Mouse (Mus musculus) lung, postnatal 0 days (tissue): ENCODE measurements around the gene Zfp212. TPM values are rescaled to one million over a fixed set of nuclear protein-coding genes. Genes with fewer than 3 reads are reported as not detected.
A peak's percentile ranks its signal among the peaks of the same experiment; 100 is the strongest.

ENCODE experiments used
- ATAC-seq: fragments of 200-750 bp; cut with Nextera tagmentation; 2 replicates; pipeline ENCODE4 v1.8.0; 2017; ENCODE audit warnings: moderate library complexity
- DNase-seq: peaks from one replicate; pipeline ENCODE4 v3.0.0-alpha.2; 2016; ENCODE audit warnings: low spot score
- H3K27ac ChIP-seq: fragments of 300-500 bp; sonication (generic); 2 replicates; pipeline ENCODE4 v1.5.1; 2014; ENCODE audit warnings: antibody characterized with exemption, mild to moderate bottlenecking, low read length, mixed read lengths
- H3K27me3 ChIP-seq: fragments of 300-500 bp; sonication (generic); replicated peaks from 2 replicates; pipeline ENCODE4 v1.6.1; 2014; ENCODE audit warnings: low read length, mixed read lengths; ENCODE audit not compliant: insufficient read depth
- H3K36me3 ChIP-seq: fragments of 300-500 bp; sonication (generic); 2 replicates; pipeline ENCODE4 v1.6.1; 2014; ENCODE audit warnings: low read length, mixed read lengths; ENCODE audit not compliant: insufficient read depth
- H3K4me1 ChIP-seq: fragments of 300-500 bp; sonication (generic); 2 replicates; pipeline ENCODE4 v1.6.1; 2014; ENCODE audit warnings: antibody characterized with exemption, low read depth, low read length, mixed read lengths; ENCODE audit not compliant: insufficient read depth
- H3K4me2 ChIP-seq: fragments of 300-500 bp; sonication (generic); replicated peaks from 2 replicates; pipeline ENCODE4 v1.6.1; 2014; ENCODE audit warnings: low read depth, mild to moderate bottlenecking, low read length, moderate library complexity, mixed read lengths
- H3K4me3 ChIP-seq: fragments of 300-500 bp; sonication (generic); 2 replicates; pipeline ENCODE4 v1.5.1; 2014; ENCODE audit warnings: low read depth, low read length
- H3K9ac ChIP-seq: fragments of 300-500 bp; sonication (generic); replicated peaks from 2 replicates; pipeline ENCODE4 v1.6.1; 2014; ENCODE audit warnings: low read depth, mild to moderate bottlenecking
- H3K9me3 ChIP-seq: fragments of 300-500 bp; sonication (generic); 2 replicates; pipeline ENCODE4 v1.6.1; 2016; ENCODE audit warnings: low read length, mixed read lengths
- CTCF ChIP-seq: IDR thresholded peaks from 2 replicates; pipeline ENCODE4 v1.5.1; 2016; ENCODE audit warnings: antibody characterized with exemption, mild to moderate bottlenecking
- EP300 ChIP-seq: IDR thresholded peaks from 2 replicates; pipeline ENCODE4 v1.6.1; 2016; ENCODE audit warnings: antibody characterized with exemption, mild to moderate bottlenecking, control low read depth
- WGBS: fragments of 180-500 bp; shearing (Covaris S2); extraction: QIAGEN DNeasy Blood & Tissue Kit; methylation state at CpG from one replicate; pipeline ENCODE4 v1.1.7; 2014; 5-methylcytosine and 5-hydroxymethylcytosine counted together
- polyA plus RNA-seq: library from polyadenylated mRNA; unstranded; fragments of >200 nt; fragmentation: Nextera tagmentation; extraction: Ambion mirVana; gene quantifications from 2 replicates; pipeline ENCODE4 v1.2.1, GENCODE M21; 2015

Gene Zfp212
- polyA plus RNA-seq, 1 experiment from 2014 or later: 16.7 TPM

DNA sequence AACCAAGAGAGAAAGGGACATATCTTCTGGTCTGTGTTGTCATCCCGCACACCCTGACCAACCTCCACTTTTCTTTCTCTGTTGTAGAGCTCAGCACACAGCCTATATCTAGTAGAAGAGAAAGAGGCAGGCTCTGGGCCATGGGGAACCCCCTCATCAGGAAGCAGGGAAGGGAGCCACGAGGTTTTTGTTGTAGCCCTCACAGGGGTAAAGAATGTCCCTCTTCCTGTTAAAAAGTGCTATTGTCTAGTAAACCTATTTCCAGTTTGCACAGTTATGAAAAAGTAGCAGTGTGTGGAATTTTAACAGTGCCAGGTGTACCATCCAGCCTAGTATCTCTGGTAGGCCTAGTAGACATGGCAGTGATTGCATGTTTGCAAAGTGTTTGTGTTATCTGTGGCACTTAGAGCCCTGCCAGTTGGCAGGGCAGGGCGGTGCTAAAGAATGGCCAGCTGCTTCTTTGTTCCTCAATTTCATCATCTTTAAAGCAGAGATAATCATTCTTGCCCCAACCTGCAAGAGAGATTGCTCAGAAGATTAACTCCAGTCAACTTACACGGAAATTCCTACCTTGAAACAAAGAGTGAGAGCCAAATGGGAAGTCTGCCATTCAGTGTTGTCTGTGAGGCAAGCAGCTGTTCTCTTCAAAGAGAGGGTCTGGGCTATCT lies 41.1 kb upstream of the Zfp212 start:
- Histone ChIP-seq H3K27me3 (no peaks in the 10 kb centered on the region), H3K27ac (no peak overlapping the region), H3K9ac (peak overlapping the region; percentile 95; the same call in 1 of the 2 replicates), H3K9me3 (no peaks in the 10 kb centered on the region), H3K4me3 (no peak overlapping the region), H3K36me3 (peaks cover 17% of the 10 kb centered on the region; the same call in 1 of the 2 replicates), H3K4me2 (peak overlapping the region; percentile 76), H3K4me1 (peaks cover 14% of the 10 kb centered on the region; the same call in 1 of the 2 replicates)
- no peak for ATAC-seq
- TF ChIP-seq CTCF: no peak
- TF ChIP-seq EP300: no peak
- no peak for DNase-seq
- WGBS: 39% methylated on average over 4 of the region's 4 CpGs

DNA sequence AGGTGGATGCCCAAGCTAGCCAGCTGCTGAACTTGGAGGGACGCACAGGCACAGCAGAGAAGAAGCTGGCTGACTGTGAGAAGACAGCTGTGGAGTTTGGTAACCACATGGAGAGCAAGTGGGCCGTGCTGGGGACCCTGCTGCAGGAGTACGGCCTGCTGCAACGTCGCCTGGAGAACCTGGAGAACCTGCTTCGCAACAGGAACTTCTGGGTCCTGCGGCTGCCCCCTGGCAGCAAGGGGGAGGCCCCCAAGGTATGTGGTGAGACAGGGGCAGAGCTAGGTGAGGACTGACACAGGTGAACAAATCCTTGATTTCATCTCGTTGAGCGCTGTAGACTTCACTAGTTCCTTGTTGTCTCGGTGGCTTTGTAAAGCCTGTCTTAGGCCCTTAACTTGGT lies 40.1 kb upstream of the Zfp212 start:
- Histone ChIP-seq H3K4me1 (peaks cover 14% of the 10 kb centered on the region; the same call in 1 of the 2 replicates), H3K27ac (no peak overlapping the region), H3K27me3 (no peaks in the 10 kb centered on the region), H3K36me3 (peaks cover 22% of the 10 kb centered on the region; the same call in 1 of the 2 replicates), H3K9me3 (no peaks in the 10 kb centered on the region), H3K4me2 (no peak overlapping the region), H3K4me3 (no peak overlapping the region), H3K9ac (no peak overlapping the region)
- ATAC-seq: no peak
- no peak for DNase-seq
- WGBS: 85% methylated on average over 10 of the region's 10 CpGs
- no peak for TF ChIP-seq EP300
- no peak for TF ChIP-seq CTCF

DNA sequence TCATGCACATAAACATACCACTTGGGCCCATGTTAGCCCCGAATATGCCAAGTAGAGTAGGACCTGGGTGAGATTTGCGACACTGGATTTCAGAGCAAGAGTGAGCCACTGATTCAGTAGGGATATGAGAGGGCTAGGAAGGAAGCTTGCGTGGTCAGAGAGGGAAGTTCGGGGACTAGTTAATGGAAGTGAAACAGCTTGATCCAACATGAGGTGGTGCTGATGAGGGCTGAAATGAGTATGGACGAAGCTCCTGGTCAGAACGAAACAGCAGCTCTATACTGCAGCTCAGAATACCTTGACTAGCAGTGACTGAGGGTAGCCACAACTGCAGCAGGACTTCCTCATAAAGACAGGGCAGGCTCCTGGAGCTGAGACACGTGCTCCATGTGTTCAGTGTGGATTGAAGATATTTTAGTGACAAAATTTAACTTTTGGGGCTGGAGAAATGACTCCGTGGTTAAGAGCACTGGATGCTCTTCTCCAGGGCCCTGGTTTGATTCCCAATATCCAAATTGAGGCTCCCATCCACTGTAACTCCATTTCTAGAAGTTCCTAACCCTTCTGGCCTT lies 31.4 kb upstream of the Zfp212 start:
- Histone ChIP-seq H3K4me2 (no peak overlapping the region), H3K9ac (no peak overlapping the region), H3K4me3 (no peak overlapping the region), H3K27ac (no peak overlapping the region), H3K36me3 (peaks cover 40% of the 10 kb centered on the region; the same call in 1 of the 2 replicates), H3K27me3 (no peaks in the 10 kb centered on the region), H3K4me1 (no peaks in the 10 kb centered on the region), H3K9me3 (no peaks in the 10 kb centered on the region)
- TF ChIP-seq CTCF (no peak), EP300 (no peak)
- no peak for ATAC-seq
- DNase-seq: no peak
- WGBS: 80% methylated on average over 8 of the region's 8 CpGs

DNA sequence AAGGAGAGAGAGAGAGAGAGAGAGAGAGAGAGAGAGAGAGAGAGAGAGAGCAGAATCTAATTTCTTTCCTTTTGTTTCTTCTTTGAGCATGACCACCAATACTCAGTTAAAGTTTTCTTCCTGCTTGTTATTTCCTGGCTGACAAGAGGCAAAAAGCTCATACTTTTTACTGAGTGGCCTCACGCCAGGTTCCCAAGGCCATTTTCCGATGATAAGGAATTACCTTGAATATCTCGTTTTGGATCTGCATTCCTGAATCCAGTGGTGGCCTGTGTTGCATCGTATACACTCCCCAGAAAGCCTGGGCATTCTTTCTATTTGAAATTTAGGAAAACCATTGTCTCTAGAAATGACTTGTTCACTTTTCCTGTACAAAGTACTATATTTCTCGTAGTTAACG lies 20.9 kb upstream of the Zfp212 start:
- 83% methylated on average over 6 of the region's 6 CpGs for WGBS
- Histone ChIP-seq H3K27me3 (no peaks in the 10 kb centered on the region), H3K4me2 (no peak overlapping the region), H3K36me3 (peaks cover 25% of the 10 kb centered on the region), H3K9me3 (no peaks in the 10 kb centered on the region), H3K4me1 (no peaks in the 10 kb centered on the region), H3K4me3 (no peak overlapping the region), H3K9ac (no peak overlapping the region), H3K27ac (no peak overlapping the region)
- DNase-seq: no peak
- no peak for ATAC-seq
- no peak for TF ChIP-seq CTCF
- TF ChIP-seq EP300: no peak

DNA sequence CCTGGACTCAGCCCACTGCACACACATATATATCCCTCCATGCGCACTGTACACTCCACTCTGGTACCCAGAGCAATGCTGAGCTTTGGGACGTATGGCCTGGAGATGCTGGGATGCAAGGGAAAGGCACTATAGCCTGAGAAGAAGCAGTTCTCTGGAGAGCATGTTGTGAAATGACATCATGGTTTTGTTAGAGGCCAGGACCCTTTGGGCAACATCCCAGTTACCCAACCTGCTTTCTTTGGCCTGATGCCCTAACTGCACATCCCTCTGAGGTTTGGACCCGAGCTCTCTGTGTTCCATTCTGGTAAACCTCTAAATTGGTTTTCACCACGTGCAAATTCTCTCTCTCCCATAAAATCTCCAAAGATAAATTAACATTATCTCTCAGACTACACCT lies 16.7 kb upstream of the Zfp212 start:
- no peak overlapping the region for H3K9ac ChIP-seq
- H3K4me1 ChIP-seq: no peaks in the 10 kb centered on the region
- peaks cover 55% of the 10 kb centered on the region for H3K36me3 ChIP-seq
- WGBS: 73% methylated on average over 4 of the region's 4 CpGs
- no peaks in the 10 kb centered on the region for H3K9me3 ChIP-seq
- no peak overlapping the region for H3K4me3 ChIP-seq
- no peak for TF ChIP-seq CTCF
- TF ChIP-seq EP300: no peak
- no peaks in the 10 kb centered on the region for H3K27me3 ChIP-seq
- DNase-seq: no peak
- no peak overlapping the region for H3K4me2 ChIP-seq
- H3K27ac ChIP-seq: no peak overlapping the region
- no peak for ATAC-seq

DNA sequence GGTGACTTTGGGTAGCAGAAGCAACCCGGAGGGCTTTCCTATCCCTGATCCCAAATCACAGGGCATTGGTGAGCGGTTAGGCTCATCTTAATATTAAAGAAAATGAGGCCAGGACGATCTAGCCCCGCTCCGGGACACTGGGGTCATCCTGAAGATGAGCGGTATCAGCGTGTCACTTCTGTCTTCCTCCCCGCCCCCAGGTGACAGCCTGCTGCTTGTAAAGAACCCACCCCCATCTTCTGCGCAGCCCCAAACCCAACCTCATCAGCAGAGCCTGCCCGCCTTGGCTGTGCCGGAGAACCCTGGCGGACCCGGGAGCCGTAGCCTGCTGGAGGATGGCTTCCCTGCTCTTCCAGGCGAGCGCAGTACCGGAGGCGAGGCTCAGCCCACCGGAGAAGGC lies 15.9 kb upstream of the Zfp212 start:
- Histone ChIP-seq H3K27ac (no peak overlapping the region), H3K9me3 (no peaks in the 10 kb centered on the region), H3K4me3 (no peak overlapping the region), H3K9ac (no peak overlapping the region), H3K36me3 (peaks cover 55% of the 10 kb centered on the region), H3K27me3 (no peaks in the 10 kb centered on the region), H3K4me2 (no peak overlapping the region), H3K4me1 (no peaks in the 10 kb centered on the region)
- TF ChIP-seq CTCF (no peak), EP300 (no peak)
- 72% methylated on average over 19 of the region's 19 CpGs for WGBS
- DNase-seq: no peak
- no peak for ATAC-seq
